Mouse (Mus musculus): ENCODE measurements around the gene Tspan14. TPM values are rescaled to one million over a fixed set of nuclear protein-coding genes. Genes with fewer than 3 reads are reported as not detected.

Gene Tspan14
- polyA plus RNA-seq, 1 experiment from 2014 or later, result 90.6 TPM

- 86% methylated on average over 5 of the region's 5 CpGs for WGBS
- Histone ChIP-seq H3K9me3 (replicated peaks) (no peaks in the 10 kb centered on the region), H3K4me1 (no peaks in the 10 kb centered on the region), H3K36me3 (no peaks in the 10 kb centered on the region), H3K27ac (replicated peaks) (no peak overlapping the region), H3K27me3 (ENCODE audit: low read depth, poor library complexity, severe bottlenecking) (no peaks in the 10 kb centered on the region), H3K4me3 (no peak overlapping the region)
- DNase-seq (ENCODE audit: low spot score), result no peak
Observed at GRCm38 (mm10) chr14:40873961-40874360, 92.6 kb downstream of the Tspan14 start.

- no peaks in the 10 kb centered on the region for H3K9me3 ChIP-seq (replicated peaks)
- no peak overlapping the region for H3K27ac ChIP-seq (replicated peaks)
- no peak for DNase-seq (ENCODE audit: low spot score)
- H3K27me3 ChIP-seq (ENCODE audit: low read depth, poor library complexity, severe bottlenecking), result no peaks in the 10 kb centered on the region
- H3K4me1 ChIP-seq, result no peaks in the 10 kb centered on the region
- 83% methylated on average over 3 of the region's 3 CpGs for WGBS
- H3K36me3 ChIP-seq, result no peaks in the 10 kb centered on the region
- H3K4me3 ChIP-seq, result no peak overlapping the region
Observed at GRCm38 (mm10) chr14:40870598-40870997, 96.0 kb downstream of the Tspan14 start.

- no peak overlapping the region for H3K4me3 ChIP-seq
- no peaks in the 10 kb centered on the region for H3K27me3 ChIP-seq (ENCODE audit: low read depth, poor library complexity, severe bottlenecking)
- no peaks in the 10 kb centered on the region for H3K4me1 ChIP-seq
- no peak for DNase-seq (ENCODE audit: low spot score)
- 58% methylated on average over 6 of the region's 6 CpGs for WGBS
- H3K36me3 ChIP-seq, result no peaks in the 10 kb centered on the region
- no peaks in the 10 kb centered on the region for H3K9me3 ChIP-seq (replicated peaks)
- H3K27ac ChIP-seq (replicated peaks), result no peak overlapping the region
Observed at GRCm38 (mm10) chr14:40864811-40865514, 101.6 kb downstream of the Tspan14 start.

GRCm38 (mm10) chr14:40863659-40864058 is 102.9 kb downstream of the Tspan14 start:
- H3K27me3 ChIP-seq (ENCODE audit: low read depth, poor library complexity, severe bottlenecking), result no peaks in the 10 kb centered on the region
- 86% methylated on average over 3 of the region's 3 CpGs for WGBS
- no peak for DNase-seq (ENCODE audit: low spot score)

GRCm38 (mm10) chr14:40863022-40863421 is 103.6 kb downstream of the Tspan14 start:
- Histone ChIP-seq H3K27me3 (ENCODE audit: low read depth, poor library complexity, severe bottlenecking) (no peaks in the 10 kb centered on the region), H3K4me3 (no peak overlapping the region), H3K4me1 (no peaks in the 10 kb centered on the region), H3K9me3 (replicated peaks) (no peaks in the 10 kb centered on the region), H3K36me3 (no peaks in the 10 kb centered on the region), H3K27ac (replicated peaks) (no peak overlapping the region)
- no peak for DNase-seq (ENCODE audit: low spot score)

More at GRCm38 (mm10) chr14:40863659-40864058, 102.9 kb downstream of the Tspan14 start:
- Histone ChIP-seq H3K9me3 (replicated peaks) (no peaks in the 10 kb centered on the region), H3K4me3 (no peak overlapping the region), H3K4me1 (no peaks in the 10 kb centered on the region), H3K36me3 (no peaks in the 10 kb centered on the region), H3K27ac (replicated peaks) (no peak overlapping the region)

Other genes starting within 250 kb of the Tspan14 start
- gene Sh2d4b, start 73.5 kb downstream of the Tspan14 start, polyA plus RNA-seq (2016; fragmentation: Nextera tagmentation; extraction: Ambion mirVana), result 0.31 and 0.45 TPM in 2 replicates
- gene Fam213a, start 47.0 kb upstream of the Tspan14 start, polyA plus RNA-seq (2016; fragmentation: Nextera tagmentation; extraction: Ambion mirVana), result 45.4 and 46.5 TPM in 2 replicates
- gene Dydc2, start 102.4 kb upstream of the Tspan14 start, polyA plus RNA-seq (2016; fragmentation: Nextera tagmentation; extraction: Ambion mirVana), result 0.22 and 0.30 TPM in 2 replicates
- gene Dydc1, start 106.1 kb upstream of the Tspan14 start, polyA plus RNA-seq (2016; fragmentation: Nextera tagmentation; extraction: Ambion mirVana), result not detected in 2 replicates
- gene Mat1a, start 138.2 kb upstream of the Tspan14 start, polyA plus RNA-seq (2016; fragmentation: Nextera tagmentation; extraction: Ambion mirVana), result not detected in 2 replicates
- gene Sftpa1, start 165.0 kb upstream of the Tspan14 start, polyA plus RNA-seq (2016; fragmentation: Nextera tagmentation; extraction: Ambion mirVana), result not detected in 2 replicates
- gene Mbl1, start 184.7 kb upstream of the Tspan14 start, polyA plus RNA-seq (2016; fragmentation: Nextera tagmentation; extraction: Ambion mirVana), result not detected in 2 replicates
- not detected in 2 replicates for gene Sftpd, start 218.3 kb upstream of the Tspan14 start, polyA plus RNA-seq (2016; fragmentation: Nextera tagmentation; extraction: Ambion mirVana)